Mouse (Mus musculus) lung, postnatal 0 days (tissue): Measurements from ENCODE around the gene Btrc. TPM values are rescaled to one million over a fixed set of nuclear protein-coding genes. Genes with fewer than 3 reads are reported as not detected.
A peak's percentile ranks its signal among the peaks of the same experiment; 100 is the strongest.

Experiments
- ATAC-seq: fragments of 200-750 bp; cut with Nextera tagmentation; 2 replicates; pipeline ENCODE4 v1.8.0; 2017; ENCODE audit warnings: moderate library complexity
- DNase-seq: peaks from one replicate; pipeline ENCODE4 v3.0.0-alpha.2; 2016; ENCODE audit warnings: low spot score
- H3K27ac ChIP-seq: fragments of 300-500 bp; sonication (generic); 2 replicates; pipeline ENCODE4 v1.5.1; 2014; ENCODE audit warnings: antibody characterized with exemption, mild to moderate bottlenecking, low read length, mixed read lengths
- H3K27me3 ChIP-seq: fragments of 300-500 bp; sonication (generic); replicated peaks from 2 replicates; pipeline ENCODE4 v1.6.1; 2014; ENCODE audit warnings: low read length, mixed read lengths; ENCODE audit not compliant: insufficient read depth
- H3K36me3 ChIP-seq: fragments of 300-500 bp; sonication (generic); 2 replicates; pipeline ENCODE4 v1.6.1; 2014; ENCODE audit warnings: low read length, mixed read lengths; ENCODE audit not compliant: insufficient read depth
- H3K4me1 ChIP-seq: fragments of 300-500 bp; sonication (generic); 2 replicates; pipeline ENCODE4 v1.6.1; 2014; ENCODE audit warnings: antibody characterized with exemption, low read depth, low read length, mixed read lengths; ENCODE audit not compliant: insufficient read depth
- H3K4me2 ChIP-seq: fragments of 300-500 bp; sonication (generic); replicated peaks from 2 replicates; pipeline ENCODE4 v1.6.1; 2014; ENCODE audit warnings: low read depth, mild to moderate bottlenecking, low read length, moderate library complexity, mixed read lengths
- H3K4me3 ChIP-seq: fragments of 300-500 bp; sonication (generic); 2 replicates; pipeline ENCODE4 v1.5.1; 2014; ENCODE audit warnings: low read depth, low read length
- H3K9ac ChIP-seq: fragments of 300-500 bp; sonication (generic); replicated peaks from 2 replicates; pipeline ENCODE4 v1.6.1; 2014; ENCODE audit warnings: low read depth, mild to moderate bottlenecking
- H3K9me3 ChIP-seq: fragments of 300-500 bp; sonication (generic); 2 replicates; pipeline ENCODE4 v1.6.1; 2016; ENCODE audit warnings: low read length, mixed read lengths
- CTCF ChIP-seq: IDR thresholded peaks from 2 replicates; pipeline ENCODE4 v1.5.1; 2016; ENCODE audit warnings: antibody characterized with exemption, mild to moderate bottlenecking
- EP300 ChIP-seq: IDR thresholded peaks from 2 replicates; pipeline ENCODE4 v1.6.1; 2016; ENCODE audit warnings: antibody characterized with exemption, mild to moderate bottlenecking, control low read depth
- WGBS: fragments of 180-500 bp; shearing (Covaris S2); extraction: QIAGEN DNeasy Blood & Tissue Kit; methylation state at CpG from one replicate; pipeline ENCODE4 v1.1.7; 2014; 5-methylcytosine and 5-hydroxymethylcytosine counted together
- polyA plus RNA-seq: library from polyadenylated mRNA; unstranded; fragments of >200 nt; fragmentation: Nextera tagmentation; extraction: Ambion mirVana; gene quantifications from 2 replicates; pipeline ENCODE4 v1.2.1, GENCODE M21; 2015

The Btrc gene
- polyA plus RNA-seq, 1 experiment from 2014 or later: 20.7 TPM

DNA sequence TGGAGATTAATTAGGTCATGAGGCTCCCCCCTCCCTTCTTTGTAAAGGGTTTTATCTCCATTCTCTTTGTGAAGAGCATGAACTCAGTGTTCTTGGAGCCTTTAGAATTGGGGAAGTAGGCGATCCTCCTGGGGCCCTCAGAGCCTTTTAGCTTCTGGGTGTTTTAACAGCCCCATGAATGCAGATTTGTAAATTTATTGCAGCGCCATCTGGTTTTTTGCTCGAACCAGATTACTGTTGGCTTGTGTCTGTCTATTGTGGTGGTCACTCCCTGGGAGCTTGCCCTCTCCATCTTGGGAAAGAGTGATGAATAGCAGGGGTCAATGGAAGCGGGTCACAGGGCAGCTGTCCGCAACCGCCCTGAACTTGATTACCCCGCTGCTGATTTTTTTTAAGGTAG lies 95.2 kb downstream of the Btrc start:
- WGBS: 60% methylated on average over 7 of the region's 7 CpGs
- no peak for DNase-seq
- Histone ChIP-seq H3K27ac (no peak overlapping the region), H3K4me2 (no peak overlapping the region), H3K27me3 (no peaks in the 10 kb centered on the region), H3K36me3 (no peaks in the 10 kb centered on the region), H3K9ac (no peak overlapping the region), H3K4me3 (no peak overlapping the region), H3K4me1 (no peaks in the 10 kb centered on the region), H3K9me3 (no peaks in the 10 kb centered on the region)
- TF ChIP-seq EP300: no peak
- no peak for TF ChIP-seq CTCF
- ATAC-seq: no peak

DNA sequence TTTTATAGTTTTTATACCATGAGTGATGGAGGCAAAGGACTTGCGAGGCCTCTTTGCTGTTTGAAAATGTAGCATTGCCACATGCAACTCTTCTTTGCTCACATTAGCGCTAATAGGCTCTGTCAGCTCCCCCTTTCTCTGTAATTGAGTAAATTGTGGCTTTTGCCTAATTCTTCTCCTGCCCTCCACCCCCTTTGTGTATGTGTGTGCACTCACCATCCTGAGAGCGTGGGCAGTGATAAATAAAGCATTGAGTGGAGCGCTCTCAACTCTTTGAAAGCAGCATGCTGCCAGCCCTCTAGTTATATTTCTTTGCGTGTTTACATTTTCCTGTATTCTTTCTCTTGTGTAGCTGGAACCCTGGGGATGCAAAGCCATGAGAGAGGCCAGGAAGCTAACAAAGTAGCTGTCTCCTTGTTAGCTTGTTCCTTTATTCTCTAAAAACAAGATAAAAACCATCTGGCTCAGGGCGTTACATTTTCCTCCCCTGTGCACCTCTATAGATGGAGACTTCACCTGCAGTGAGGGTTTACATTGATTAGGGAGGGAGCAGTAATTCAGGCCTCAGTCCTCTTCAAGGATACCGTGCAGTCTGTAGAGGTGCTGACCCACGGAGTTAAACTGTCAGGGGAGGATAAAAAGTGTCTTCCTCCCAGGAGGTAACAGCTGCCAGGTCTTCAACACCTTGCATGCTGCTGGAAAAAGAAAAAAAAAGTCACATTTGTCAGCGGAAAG lies 96.6 kb downstream of the Btrc start:
- TF ChIP-seq CTCF (no peak), EP300 (no peak)
- no peaks in the 10 kb centered on the region for H3K36me3 ChIP-seq
- H3K27ac ChIP-seq: no peak overlapping the region
- no peak overlapping the region for H3K4me2 ChIP-seq
- DNase-seq (no peak), ATAC-seq (no peak)
- no peaks in the 10 kb centered on the region for H3K9me3 ChIP-seq
- H3K27me3 ChIP-seq: no peaks in the 10 kb centered on the region
- WGBS: 58% methylated on average over 9 of the region's 9 CpGs
- no peak overlapping the region for H3K9ac ChIP-seq
- H3K4me1 ChIP-seq: no peaks in the 10 kb centered on the region
- no peak overlapping the region for H3K4me3 ChIP-seq

DNA sequence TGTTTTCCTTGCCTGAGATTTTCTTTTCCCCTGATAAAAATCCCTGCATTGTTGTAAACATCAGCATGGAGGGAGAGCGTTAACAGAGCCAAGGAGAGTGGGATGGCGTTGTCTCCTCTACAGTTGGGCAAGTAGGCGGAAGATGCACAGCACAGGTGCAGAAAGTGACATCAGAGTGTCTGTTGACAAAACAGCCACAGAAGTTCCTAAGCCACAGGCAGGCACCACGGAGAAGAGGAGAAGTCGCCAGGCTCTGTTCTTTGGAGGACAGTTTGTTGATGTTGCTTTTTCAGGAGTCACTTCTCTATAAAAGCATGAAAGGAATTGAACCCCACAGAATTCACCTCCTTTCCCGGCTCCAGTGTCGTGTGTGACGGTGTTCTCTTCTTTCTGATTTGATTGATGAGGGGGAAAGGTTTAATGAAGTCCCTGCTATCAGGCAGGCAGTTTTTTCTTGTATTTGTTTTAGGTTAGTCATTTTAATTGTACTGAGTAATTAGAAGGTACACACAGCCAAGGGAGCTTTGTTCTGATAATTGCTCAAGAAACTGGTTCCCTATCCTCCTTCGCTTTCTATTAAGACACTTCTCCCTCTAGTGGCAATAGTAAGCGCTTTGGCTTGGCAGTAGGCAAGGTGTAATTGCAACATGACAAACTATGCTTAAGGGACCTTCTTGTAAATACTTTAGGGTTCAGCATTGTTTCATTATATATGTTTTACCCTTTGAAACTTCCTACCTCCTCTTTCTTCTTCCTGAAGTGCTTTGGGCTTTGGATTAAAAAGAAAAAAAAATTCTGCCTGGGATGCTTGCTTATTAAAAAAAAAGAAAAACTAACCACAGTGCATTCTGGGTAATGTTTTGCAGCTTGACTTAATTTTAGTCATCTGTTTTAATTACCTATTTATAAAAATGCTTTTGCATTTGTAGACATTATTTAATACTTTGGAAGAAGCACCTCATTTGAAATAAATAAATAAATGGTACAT lies 97.5 kb downstream of the Btrc start:
- H3K4me1 ChIP-seq: no peaks in the 10 kb centered on the region
- no peak overlapping the region for H3K27ac ChIP-seq
- H3K9ac ChIP-seq: no peak overlapping the region
- H3K4me3 ChIP-seq: no peak overlapping the region
- TF ChIP-seq EP300: no peak
- TF ChIP-seq CTCF: peak; percentile 71
- WGBS: 63% methylated on average over 10 of the region's 10 CpGs
- peak; percentile 81 for DNase-seq
- H3K4me2 ChIP-seq: no peak overlapping the region
- no peaks in the 10 kb centered on the region for H3K36me3 ChIP-seq
- no peak for ATAC-seq
- no peaks in the 10 kb centered on the region for H3K9me3 ChIP-seq
- H3K27me3 ChIP-seq: no peaks in the 10 kb centered on the region

DNA sequence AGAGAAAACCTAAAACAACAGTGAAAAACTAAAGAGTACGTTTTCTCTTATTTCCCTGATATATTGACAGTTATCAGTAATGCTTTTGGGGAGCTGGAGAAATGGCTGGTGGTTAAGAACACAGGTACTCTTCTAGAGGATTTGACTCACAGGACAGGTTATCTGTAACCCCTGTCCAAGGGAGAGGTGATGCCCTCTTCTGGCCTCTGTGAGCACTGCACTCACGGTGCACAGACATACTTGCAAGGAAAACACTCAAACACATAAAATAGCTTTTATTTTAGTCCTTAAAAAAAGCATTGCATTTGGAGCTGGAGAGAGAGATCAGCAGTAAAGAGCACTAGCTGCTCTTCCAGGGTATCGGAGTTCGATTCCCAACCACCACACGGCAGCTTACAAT lies 106.2 kb downstream of the Btrc start:
- Histone ChIP-seq H3K36me3 (no peaks in the 10 kb centered on the region), H3K4me3 (no peak overlapping the region), H3K27me3 (no peaks in the 10 kb centered on the region), H3K9me3 (no peaks in the 10 kb centered on the region), H3K27ac (no peak overlapping the region), H3K9ac (no peak overlapping the region), H3K4me1 (no peaks in the 10 kb centered on the region), H3K4me2 (no peak overlapping the region)
- no peak for TF ChIP-seq EP300
- TF ChIP-seq CTCF: peak; percentile 26; the same call in 1 of the 2 replicates
- ATAC-seq (no peak), DNase-seq (no peak)
- 95% methylated on average over 5 of the region's 5 CpGs for WGBS

DNA sequence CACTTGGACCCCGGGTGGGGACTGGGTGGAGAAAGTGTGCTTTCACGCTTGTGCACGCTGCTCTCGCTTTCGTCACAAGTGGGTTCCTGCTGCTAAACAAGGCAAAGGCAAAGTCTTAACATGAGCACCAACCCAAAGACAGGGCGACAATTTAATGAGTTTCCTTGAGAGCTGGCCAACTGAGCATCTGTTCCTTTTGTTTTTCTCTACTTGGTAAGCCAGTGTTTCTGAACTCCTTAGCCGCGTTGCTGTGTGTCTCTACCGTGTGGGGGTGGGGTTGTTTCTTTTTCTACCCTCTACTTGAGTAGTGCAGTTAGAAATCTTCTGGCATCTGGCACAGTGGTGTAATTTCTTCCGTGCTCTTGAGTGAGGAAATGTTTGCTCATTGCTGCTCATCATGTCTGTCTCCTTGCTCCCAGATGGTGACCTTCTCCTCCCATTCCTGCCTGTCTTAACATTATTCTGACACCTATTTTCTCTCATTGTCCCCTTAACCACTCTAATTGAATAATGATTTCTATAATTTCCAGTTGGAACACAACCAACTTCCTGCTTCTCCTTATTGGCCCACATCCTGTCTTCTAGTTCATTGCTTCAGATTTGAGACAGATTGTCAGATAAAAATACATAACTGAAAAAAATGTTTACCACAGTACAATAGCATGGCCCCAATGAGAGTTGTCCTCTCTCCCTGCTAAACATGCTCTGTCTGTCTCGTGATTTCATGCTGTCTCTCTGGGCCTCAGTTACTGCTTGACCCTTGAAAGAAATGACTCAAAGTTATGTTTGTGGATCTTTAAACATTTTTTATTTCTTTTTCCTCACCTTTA lies 109.4 kb downstream of the Btrc start:
- peak; percentile 87 for DNase-seq
- Histone ChIP-seq H3K27me3 (no peaks in the 10 kb centered on the region), H3K4me3 (no peak overlapping the region), H3K36me3 (no peaks in the 10 kb centered on the region), H3K9ac (no peak overlapping the region), H3K4me2 (no peak overlapping the region), H3K9me3 (no peaks in the 10 kb centered on the region), H3K27ac (0 out of 2 replicates have a peak overlapping the region, but pooled peaks have one; percentile 5), H3K4me1 (no peaks in the 10 kb centered on the region)
- ATAC-seq: peak; percentile 79
- 51% methylated on average over 11 of the region's 11 CpGs for WGBS
- no peak for TF ChIP-seq CTCF
- peak; percentile 40; the same call in 1 of the 2 replicates for TF ChIP-seq EP300
